Comparison of ENCODE assay signal across 23 mouse cellular contexts in the genomic region with DNA sequence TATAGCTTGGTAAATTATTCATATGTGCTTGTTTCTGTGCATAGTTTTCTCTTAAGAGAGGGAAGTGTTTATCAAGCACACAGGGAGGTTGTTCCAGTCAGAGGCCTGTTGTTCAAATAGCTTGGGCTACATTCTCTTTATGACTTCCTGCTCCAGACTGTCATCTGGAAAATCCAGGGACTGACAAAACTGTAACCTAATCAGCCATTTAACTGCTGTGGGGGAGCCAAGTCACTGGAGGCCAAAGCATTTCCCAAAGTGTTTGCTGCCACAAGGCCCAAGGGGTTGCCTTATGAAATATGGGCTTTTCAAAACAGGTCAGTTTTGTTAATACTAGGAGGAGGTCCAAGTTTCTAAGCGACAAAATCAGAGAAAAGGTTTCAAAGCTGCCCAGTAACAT.
DNase-seq lines count a peak whose midpoint lies in the region; ATAC-seq lines count a peak whose summit lies in the region.
"Had no signal": no experiment of that assay in that cellular context is flagged by ENCODE, and none has a peak within 500 bp of the region (broad histone marks: within the 10 kb centered on the region; RNA-seq: fewer than 3 reads in every experiment).

No protein-coding gene starts in this region.

- H3K36me3 ChIP-seq in kidney, embryonic 15.5 days = no peaks in the 10 kb centered on the region
- H3K36me3 ChIP-seq in forebrain, embryonic 16.5 days (ENCODE audit: control insufficient read depth, insufficient read depth) = no peaks in the 10 kb centered on the region
- H3K36me3 ChIP-seq: embryonic facial prominence, embryonic 10.5 days; heart, embryonic 10.5 days; limb, embryonic 13.5 days; liver, embryonic 13.5 days; lung, embryonic 15.5 days; neural tube, embryonic 13.5 days had no signal

- DNase-seq in kidney, adult 11 months = peak; percentile 4
- no peak for DNase-seq in kidney, adult 18-20 months
- peak; percentile 35 for DNase-seq in forelimb bud, embryonic 11.5 days (ENCODE audit: low read depth, low spot score)
- peak; percentile 17 to 33 for DNase-seq in kidney, postnatal 4 days
- no peak for DNase-seq in thymus, postnatal 4 days
- DNase-seq: cerebellum, adult 11 months; cerebellum, adult 9-11 months; gastrocnemius, adult 2 months; layer of hippocampus, postnatal 36 days; liver, embryonic 13.5 days; lung, postnatal 36 days; midbrain, embryonic 14.5 days had no signal

- ATAC-seq in kidney, embryonic 15.5 days (replicated peaks; ENCODE audit: low FRiP score) = peak; percentile 86
- ATAC-seq in forebrain, embryonic 16.5 days = no peak
- ATAC-seq: hindbrain, embryonic 16.5 days; intestine, embryonic 16.5 days had no signal

- H3K27ac ChIP-seq in kidney, embryonic 15.5 days = no peak overlapping the region
- no peak overlapping the region for H3K27ac ChIP-seq in forebrain, embryonic 16.5 days (ENCODE audit: low read length)
- H3K27ac ChIP-seq: embryonic facial prominence, embryonic 10.5 days; gastrocnemius, adult 2 months; heart, embryonic 10.5 days; layer of hippocampus, adult 2 months; limb, embryonic 13.5 days; liver, embryonic 13.5 days; lung, embryonic 15.5 days; neural tube, embryonic 13.5 days had no signal

- no peak overlapping the region for H3K4me3 ChIP-seq in kidney, embryonic 15.5 days (replicated peaks)
- no peak overlapping the region for H3K4me3 ChIP-seq in forebrain, embryonic 16.5 days (replicated peaks; ENCODE audit: low read length)
- H3K4me3 ChIP-seq: embryonic facial prominence, embryonic 10.5 days; gastrocnemius, adult 2 months; heart, embryonic 10.5 days; layer of hippocampus, adult 2 months; limb, embryonic 13.5 days; liver, embryonic 13.5 days; lung, embryonic 15.5 days; megakaryocyte, embryonic 14.5 days; neural tube, embryonic 13.5 days had no signal

- 9% methylated on average over 1 of the region's 1 CpGs for WGBS in kidney, embryonic 15.5 days
- 80% methylated on average over 1 of the region's 1 CpGs for WGBS in forebrain, embryonic 16.5 days

- no peak overlapping the region for H3K4me2 ChIP-seq in kidney, embryonic 15.5 days
- no peak overlapping the region for H3K4me2 ChIP-seq in forebrain, embryonic 16.5 days (ENCODE audit: low read length)
- H3K4me2 ChIP-seq: limb, embryonic 13.5 days; liver, embryonic 13.5 days; lung, embryonic 15.5 days; neural tube, embryonic 13.5 days had no signal

- no peaks in the 10 kb centered on the region for H3K9me3 ChIP-seq in kidney, embryonic 15.5 days (replicated peaks)
- no peaks in the 10 kb centered on the region for H3K9me3 ChIP-seq in forebrain, embryonic 16.5 days (ENCODE audit: control insufficient read depth, low read length)
- H3K9me3 ChIP-seq: embryonic facial prominence, embryonic 10.5 days; heart, embryonic 10.5 days; limb, embryonic 13.5 days; liver, embryonic 13.5 days; lung, embryonic 15.5 days; megakaryocyte, embryonic 14.5 days; neural tube, embryonic 13.5 days had no signal

- peaks cover 3% of the 10 kb centered on the region for H3K27me3 ChIP-seq in kidney, embryonic 15.5 days
- no peaks in the 10 kb centered on the region for H3K27me3 ChIP-seq in forebrain, embryonic 16.5 days (replicated peaks; ENCODE audit: control insufficient read depth, insufficient read depth, low read length)
- H3K27me3 ChIP-seq: limb, embryonic 13.5 days; liver, embryonic 13.5 days; lung, embryonic 15.5 days; neural tube, embryonic 13.5 days had no signal

- peaks cover 3% of the 10 kb centered on the region; the same call in 1 of the 2 replicates for H3K4me1 ChIP-seq in kidney, embryonic 15.5 days
- no peaks in the 10 kb centered on the region for H3K4me1 ChIP-seq in forebrain, embryonic 16.5 days (replicated peaks; ENCODE audit: control insufficient read depth, insufficient read depth, low read length)
- H3K4me1 ChIP-seq: embryonic facial prominence, embryonic 10.5 days; heart, embryonic 10.5 days; liver, embryonic 13.5 days; lung, embryonic 15.5 days; megakaryocyte, embryonic 14.5 days; neural tube, embryonic 13.5 days had no signal

- no peak overlapping the region for H3K9ac ChIP-seq in kidney, embryonic 15.5 days
- no peak overlapping the region for H3K9ac ChIP-seq in forebrain, embryonic 16.5 days (replicated peaks; ENCODE audit: low read depth, low read length)
- H3K9ac ChIP-seq: limb, embryonic 13.5 days; liver, embryonic 13.5 days; lung, embryonic 15.5 days; neural tube, embryonic 13.5 days had no signal

Comparison
In these comparisons a context has a peak if more than half of its experiments do, and no peak if none do; other contexts are left out.
1. DNase-seq: peak in kidney, adult 11 months (single experiment), forelimb bud, embryonic 11.5 days (single experiment) and kidney, postnatal 4 days (2 of 2); none in kidney, adult 18-20 months (single experiment) and thymus, postnatal 4 days (single experiment).